Mouse (Mus musculus) heart, adult 10 weeks (tissue): ENCODE results near the gene Rasal2. TPM values are rescaled to one million over a fixed set of nuclear protein-coding genes. Genes with fewer than 3 reads are reported as not detected.

ENCODE experiments used
- polyA plus RNA-seq: library from polyadenylated mRNA; stranded (reverse); fragments of 350-450 nt; fragmentation: Illumina TruSeq; extraction: RNeasy Lipid Tissue Mini Kit (QIAGEN cat#74804); gene quantifications from one replicate; pipeline ENCODE4 v1.2.3, GENCODE M21; 2014; ENCODE audit warnings: low read depth, low replicate concordance

Rasal2 gene
- 12.0 TPM for polyA plus RNA-seq

DNA sequence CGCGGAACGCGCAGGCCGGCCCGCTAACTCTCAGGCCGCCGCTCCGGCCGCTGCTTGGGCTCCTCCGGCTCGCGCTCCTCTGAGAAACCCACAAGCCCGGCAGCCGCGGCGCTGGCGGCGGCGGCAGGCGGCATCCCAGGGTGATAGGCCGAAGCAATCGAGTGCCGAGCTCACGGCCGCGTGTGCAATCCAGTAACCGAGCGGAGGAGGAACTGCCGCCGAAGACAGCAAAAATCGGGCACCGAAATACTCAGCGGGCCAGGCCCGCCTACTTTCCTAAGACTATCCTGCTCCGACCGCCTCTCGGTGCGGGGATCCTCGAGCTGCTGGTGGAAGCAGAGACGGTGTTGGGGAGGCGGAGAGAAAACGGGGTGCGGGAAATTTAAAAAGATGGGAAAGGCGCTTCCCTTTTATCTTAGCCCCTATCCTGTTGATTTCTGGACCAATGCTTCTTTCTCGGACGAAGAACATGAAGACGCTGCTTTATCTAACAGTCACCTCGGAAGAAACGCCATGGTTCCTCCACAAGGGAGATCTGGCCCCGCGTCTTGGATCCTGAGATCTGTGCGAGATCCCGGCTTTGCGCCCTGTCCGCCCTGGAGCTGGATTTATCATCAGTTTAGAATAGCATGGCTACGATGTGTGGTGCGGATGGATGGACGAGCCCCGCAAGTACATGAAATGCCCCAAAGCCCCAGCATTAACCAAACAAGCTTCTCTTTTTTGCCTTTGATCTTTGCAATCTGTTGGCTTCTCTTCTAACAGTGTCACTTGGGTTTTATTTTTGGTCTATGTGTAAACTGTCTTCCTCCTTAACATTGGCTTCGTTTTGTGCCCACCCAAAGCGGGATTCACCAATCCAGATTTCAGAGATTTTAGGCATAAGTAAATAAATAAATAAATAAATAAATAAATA is at the start of gene Rasal2:
TSS of gene Rasal2 (minus strand) at position 142 of the 916 bp plus-strand sequence.

DNA sequence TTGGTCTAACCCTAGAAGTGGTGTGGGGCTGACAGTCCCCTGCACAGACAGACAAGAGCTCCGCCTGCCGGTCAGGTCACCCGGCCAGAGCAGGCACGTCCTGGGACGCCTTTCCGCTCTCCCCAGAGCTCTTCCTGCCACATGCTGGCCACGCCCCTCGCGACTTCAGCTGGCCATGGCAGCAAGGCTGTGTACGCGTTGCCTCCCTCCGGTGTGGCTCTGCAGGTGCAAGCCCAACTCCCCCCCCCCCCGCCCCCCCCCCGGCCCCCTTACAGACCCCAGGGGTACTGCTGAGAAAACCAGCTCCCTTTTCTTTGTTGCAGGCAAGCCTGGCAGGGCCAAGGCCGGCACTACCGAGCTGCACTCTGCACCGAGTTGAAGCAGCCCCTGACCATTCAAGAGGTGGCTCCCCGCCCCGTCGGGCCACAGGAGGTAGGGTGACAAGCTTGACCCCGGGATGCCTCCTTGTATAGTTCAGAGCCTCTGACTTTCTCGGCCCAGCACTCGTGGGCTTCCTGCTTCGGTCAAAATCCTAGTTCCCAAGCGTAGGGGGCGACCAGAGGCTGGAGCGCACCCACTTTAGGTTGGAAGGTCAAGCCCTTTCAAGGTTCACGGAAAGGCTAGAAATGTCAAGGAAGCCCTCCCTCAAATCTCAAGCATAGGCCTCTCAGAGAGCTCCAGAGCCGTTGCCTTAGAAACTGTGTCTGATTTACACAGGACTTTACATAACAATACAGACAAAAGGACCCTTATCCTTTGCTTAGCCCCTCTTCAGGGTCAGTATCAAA is 46.2 kb upstream of the Rasal2 start, which contains the start of gene Cryzl2:
TSS of gene Cryzl2 (plus strand) at position 157 of the 788 bp plus-strand sequence.

DNA sequence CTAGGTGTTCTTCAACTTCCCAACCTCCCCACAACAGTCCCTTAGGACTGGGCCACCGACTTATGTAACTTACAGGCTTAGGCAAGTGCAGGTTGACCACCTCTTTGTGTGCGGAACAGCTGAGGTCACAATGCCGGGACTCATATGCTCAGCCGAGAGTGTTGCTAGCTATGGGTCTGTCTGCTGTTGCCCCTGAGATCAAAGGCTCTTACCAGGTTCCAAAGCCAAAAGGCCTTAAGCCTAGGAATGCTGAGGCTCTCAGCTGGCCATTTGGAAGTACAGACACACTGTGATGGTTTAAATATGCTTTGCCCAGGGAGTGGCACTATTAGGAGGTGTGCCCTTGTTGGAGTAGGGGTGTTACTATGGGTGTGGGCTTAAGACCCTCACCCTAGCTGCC is 303.8 kb downstream of the Rasal2 start, which contains the start of gene Tex35:
TSS of gene Tex35 (minus strand) at position 101 of the 400 bp plus-strand sequence.

Other genes with a start within 250 kb of the Rasal2 start
- gene Cryzl2, start 46.0 kb upstream of the Rasal2 start, polyA plus RNA-seq = 18.5 TPM
- gene Sec16b, start 94.1 kb upstream of the Rasal2 start, polyA plus RNA-seq = 2.6 TPM